Mouse (Mus musculus) spleen, postnatal 4 days (tissue): ENCODE measurements around the gene Pla2g12b.
"Not testable (repeated sequence)": the region's sequence is repeated elsewhere in the genome, so short reads cannot be mapped to it uniquely, and the experiment has no call there.

ENCODE experiments used
- DNase-seq, 2 experiments: peaks; one replicate each; pipeline ENCODE4 v3.0.0; 2022; ENCODE audit warnings: low spot score in 2 of 2

Gene Pla2g12b

DNA sequence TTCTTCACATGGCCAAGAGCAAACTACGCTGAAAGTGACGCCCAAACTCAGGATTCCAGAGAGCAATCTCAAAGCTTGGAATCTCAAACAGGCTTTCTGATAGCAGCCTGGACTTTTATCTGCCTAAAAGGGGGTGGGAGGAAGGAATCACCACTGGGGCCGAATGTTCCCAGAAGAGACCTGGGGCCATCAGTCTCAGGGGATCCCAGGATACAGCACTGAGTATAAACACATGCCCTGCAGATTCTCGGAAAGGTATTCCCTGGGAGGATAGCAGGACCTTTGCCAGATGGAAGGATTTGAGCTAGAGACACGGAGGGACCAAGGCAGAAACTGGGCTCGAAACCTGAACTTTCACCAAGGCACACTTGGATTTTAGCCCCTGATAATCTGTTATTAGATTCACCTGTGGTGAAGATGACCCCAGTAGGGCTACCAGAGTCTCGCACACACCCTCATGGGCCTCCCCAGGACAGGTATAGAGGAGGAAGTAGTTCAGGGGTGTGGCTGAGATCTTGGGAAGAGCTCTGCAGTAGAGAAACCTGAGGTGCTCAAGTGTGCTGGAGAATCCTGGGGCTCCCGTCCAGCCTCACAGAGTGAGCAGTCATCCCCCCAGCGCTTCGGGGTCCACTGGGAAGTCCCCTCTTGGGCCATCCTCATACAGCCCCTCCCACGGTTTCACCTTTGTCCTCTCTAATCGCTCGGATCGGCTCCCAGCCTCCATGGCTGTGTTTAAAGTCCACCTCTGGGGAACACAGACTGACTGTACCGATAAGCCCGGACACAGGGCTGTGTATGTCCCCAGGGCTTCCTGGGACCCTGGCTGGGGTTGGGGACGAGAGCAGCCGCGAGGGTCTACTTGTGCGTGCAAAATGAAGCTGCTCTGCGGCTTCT, at the start of gene Pla2g12b:
Gene Pla2g12b, plus strand, starts transcription at position 762 of the 894 bp plus-strand sequence.
- DNase-seq = no peak

- DNase-seq = no peak
These were observed 49.3 kb upstream of the Pla2g12b start for GRCm38 (mm10) chr10:59354120-59354519.

GRCm38 (mm10) chr10:59355020-59355419, 48.4 kb upstream of the Pla2g12b start:
- DNase-seq = no peak

- DNase-seq = no peak
These were observed 44.7 kb upstream of the Pla2g12b start for GRCm38 (mm10) chr10:59358744-59359143.

- DNase-seq = no peak
These were observed 40.3 kb upstream of the Pla2g12b start for GRCm38 (mm10) chr10:59363208-59363607.

DNA sequence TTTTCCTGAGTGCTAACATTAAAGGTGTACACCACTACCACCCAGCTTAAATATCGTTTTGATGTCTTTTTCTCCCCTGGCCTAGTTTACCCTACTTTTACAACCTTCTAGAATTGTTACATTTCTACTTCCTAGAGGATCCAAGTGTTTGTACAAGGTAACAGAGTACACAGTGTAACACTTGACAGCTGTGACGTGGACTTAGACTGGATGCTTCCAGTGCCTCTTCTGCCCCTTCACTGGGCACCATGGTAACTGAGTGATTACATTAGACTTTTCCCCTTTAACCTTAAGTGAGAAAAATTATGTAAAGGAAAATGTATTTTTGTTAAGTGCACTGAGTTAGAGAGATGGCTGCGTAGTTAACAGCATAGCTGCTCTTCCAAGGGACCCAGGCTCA, 38.9 kb upstream of the Pla2g12b start:
- DNase-seq = no peak

DNA sequence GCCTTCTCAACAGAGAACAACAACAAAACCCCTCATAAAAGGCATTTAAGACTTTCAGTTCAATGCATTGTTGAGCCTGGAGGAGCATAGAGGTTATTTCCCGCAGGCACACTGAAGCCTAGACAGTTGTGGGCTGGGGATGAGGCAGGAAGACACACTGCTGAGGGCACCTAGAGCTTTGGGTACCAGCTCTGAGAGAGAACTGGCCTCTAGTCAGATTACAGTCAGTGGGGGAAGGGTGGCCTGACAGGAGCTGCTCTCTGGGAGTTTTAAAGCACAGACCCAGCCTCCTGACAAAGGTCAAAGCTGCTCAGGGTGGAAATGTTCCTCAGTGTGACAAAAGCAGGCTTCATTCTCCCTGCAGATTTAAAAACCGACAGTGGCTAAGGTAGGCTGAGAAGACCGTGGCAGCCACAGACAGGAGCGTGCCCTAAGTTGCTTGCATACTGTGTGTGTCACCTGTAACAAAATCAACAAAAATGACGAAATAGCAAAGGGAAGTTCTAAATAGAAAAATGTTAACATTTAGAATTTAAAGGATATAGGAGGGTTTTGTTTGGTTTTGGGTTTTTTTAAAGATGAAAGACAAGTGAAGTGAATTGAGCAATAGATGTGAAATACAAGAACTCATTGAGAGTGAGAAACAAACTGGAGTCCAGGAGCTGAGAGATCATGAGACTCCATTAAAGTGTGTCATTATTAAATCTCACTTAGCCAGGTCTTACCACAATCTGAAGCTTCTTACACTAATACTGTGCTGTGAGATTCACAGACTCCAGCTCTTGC, 37.5 kb upstream of the Pla2g12b start:
- DNase-seq = no peak

DNA sequence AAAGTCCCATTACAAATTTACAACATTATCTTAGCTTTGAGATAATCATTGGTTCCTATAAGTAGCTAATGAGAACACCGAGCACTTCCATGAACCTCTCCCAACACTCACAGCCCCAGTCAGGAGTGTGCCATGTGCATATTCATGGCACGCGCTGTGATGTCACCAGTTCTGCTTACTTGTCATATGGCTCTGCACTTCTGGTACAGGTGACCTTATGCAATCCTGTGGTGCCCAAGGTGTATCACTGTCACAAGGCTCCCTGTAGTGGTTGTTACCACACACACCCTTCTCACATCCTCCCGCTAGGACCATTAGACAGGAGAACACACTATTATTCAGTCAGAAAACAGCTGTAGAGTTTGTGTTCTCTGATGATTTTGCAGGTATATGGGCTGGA, 36.7 kb upstream of the Pla2g12b start:
- DNase-seq = no peak

GRCm38 (mm10) chr10:59367206-59367605, 36.3 kb upstream of the Pla2g12b start:
- no peak for DNase-seq

- no peak for DNase-seq
These were observed 34.7 kb upstream of the Pla2g12b start for GRCm38 (mm10) chr10:59368729-59369128.

- DNase-seq = no peak
These were observed 34.0 kb upstream of the Pla2g12b start for GRCm38 (mm10) chr10:59369426-59369825.

- DNase-seq = no peak
These were observed 25.6 kb upstream of the Pla2g12b start for GRCm38 (mm10) chr10:59377906-59378305.

GRCm38 (mm10) chr10:59378728-59379127, 24.7 kb upstream of the Pla2g12b start:
- no peak for DNase-seq

GRCm38 (mm10) chr10:59379927-59380326, 23.5 kb upstream of the Pla2g12b start:
- no peak for DNase-seq

GRCm38 (mm10) chr10:59380411-59380821, 23.0 kb upstream of the Pla2g12b start:
- no peak for DNase-seq

GRCm38 (mm10) chr10:59381563-59381962, 21.9 kb upstream of the Pla2g12b start:
- not testable (repeated sequence) for DNase-seq

DNA sequence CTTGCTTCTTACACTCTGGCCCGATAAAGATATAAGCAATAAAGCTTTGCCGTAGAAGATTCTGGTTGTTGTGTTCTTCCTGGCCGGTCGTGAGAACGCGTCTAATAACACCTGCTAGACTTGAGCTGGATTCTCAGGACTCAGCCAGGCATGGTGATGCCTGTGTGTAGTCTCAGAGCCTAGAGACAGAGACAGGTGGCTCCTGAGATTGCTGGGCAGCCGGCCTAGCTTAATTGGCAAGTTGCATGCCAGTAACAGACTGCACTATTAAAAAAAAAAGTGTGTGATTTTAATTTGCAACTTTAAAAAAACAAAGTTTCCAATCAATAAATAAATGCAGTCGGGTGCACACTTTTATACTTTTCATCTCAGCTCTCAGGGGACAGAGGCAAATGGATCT, 16.5 kb upstream of the Pla2g12b start:
- no peak for DNase-seq

- DNase-seq = no peak
These were observed 13.8 kb upstream of the Pla2g12b start for GRCm38 (mm10) chr10:59389652-59390051.

- DNase-seq = no peak
These were observed 11.6 kb upstream of the Pla2g12b start for GRCm38 (mm10) chr10:59391907-59392306.

DNA sequence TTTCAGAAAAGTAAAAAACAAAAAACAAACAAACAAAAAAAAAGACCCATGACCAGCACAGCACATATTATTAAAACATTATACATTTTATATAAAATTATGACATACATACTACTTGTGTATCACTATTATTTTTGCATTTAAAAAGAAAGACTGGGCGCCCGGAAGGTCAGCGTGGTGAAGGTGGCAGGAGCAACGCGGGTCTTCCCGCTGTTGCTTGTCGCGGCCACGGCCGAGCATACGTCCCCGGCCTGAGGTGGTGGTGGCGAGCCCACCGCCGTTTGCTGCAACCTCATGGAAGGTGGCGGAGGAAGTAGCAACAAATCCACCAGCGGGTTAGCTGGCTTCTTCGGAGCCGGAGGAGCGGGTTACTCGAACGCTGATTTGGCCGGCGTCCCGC, 8.0 kb upstream of the Pla2g12b start, which contains the start of gene Gm10273:
Gene Gm10273, plus strand, starts transcription at position 172 of the 400 bp plus-strand sequence.
- DNase-seq = not testable (repeated sequence)

GRCm38 (mm10) chr10:59403793-59404149, 311 bp downstream of the Pla2g12b start:
- DNase-seq = no peak

DNA sequence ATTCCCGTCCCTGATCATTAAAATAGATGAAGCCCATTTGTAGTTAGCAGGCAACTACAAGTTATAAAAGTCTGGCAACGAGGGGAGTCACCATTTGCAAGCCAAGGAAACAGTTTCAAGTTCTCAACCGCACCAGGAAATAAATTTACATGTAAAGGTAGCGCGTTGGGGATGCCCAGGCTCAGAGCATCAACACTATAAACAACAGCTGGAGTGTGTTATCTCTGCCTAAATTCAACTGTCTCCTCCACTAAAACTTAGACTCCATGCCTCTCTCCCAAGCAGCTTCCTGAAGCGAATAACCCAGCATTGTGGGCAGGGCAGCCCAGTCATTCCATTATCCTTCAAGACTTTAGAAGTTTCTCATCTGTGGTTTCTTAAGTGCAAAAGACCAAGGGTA, 5.0 kb downstream of the Pla2g12b start:
- DNase-seq = no peak

DNA sequence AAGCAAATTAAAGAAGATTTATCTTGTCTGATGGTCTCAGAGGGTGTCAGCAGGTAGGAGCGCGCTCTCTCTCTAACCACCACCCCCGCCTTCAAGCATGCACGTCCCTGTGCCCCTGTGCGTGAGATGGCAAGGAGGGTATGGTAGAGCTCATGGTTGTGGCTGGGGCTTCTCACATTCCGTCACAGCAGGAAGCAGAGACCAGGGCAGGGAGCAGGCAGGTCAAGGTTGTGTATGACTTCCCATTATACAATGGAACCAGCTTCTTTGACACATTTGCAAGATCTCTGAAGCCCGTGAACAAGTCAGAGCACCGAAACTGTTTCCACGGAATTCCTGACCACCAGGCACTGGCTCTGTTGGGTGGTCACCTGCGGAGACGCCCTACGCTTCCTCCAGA, 6.8 kb downstream of the Pla2g12b start:
- DNase-seq = no peak
